Mouse (Mus musculus): ENCODE results near the gene Ric8b.

The Ric8b gene

DNA sequence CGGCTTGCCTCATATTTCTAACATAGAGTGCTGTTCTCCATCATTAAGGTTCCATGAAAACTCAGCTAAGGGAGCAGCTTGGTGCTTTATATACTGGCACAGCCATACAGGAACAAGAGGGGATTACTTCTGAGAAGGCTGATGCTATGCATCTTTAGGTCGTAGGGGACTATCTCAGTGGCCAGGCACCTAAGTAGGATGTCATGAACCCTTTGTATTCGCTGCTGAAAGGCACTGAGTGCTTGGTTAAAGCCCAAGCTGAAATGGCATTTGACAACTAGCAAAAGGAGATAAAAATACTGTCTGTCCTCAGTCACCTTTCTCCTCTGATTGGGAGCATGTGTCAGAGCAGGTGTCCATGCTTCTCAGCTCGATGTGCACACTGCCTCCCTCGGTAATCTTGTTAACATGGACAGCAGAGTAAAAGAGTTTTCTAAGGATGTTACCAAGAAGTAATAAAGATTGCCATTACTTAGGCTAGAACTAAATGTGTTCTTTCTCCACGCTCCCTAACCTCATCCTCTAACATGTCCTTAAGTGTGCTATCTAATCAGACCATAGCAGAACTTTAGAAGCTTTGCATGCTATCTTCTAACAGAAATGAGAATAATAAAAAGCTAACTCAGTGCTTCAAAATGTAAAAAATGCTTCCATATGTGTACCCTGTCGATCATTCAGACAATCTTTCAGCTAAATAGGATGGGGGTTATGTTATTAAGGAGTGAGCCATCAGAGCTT lies 89.3 kb downstream of the Ric8b start:
- in situ Hi-C loops (cut with MboI, MseI): no loop called here

GRCm38 (mm10) chr10:85007861-85008840 lies 90.7 kb downstream of the Ric8b start:
- in situ Hi-C loops (cut with MboI, MseI): no loop called here

DNA sequence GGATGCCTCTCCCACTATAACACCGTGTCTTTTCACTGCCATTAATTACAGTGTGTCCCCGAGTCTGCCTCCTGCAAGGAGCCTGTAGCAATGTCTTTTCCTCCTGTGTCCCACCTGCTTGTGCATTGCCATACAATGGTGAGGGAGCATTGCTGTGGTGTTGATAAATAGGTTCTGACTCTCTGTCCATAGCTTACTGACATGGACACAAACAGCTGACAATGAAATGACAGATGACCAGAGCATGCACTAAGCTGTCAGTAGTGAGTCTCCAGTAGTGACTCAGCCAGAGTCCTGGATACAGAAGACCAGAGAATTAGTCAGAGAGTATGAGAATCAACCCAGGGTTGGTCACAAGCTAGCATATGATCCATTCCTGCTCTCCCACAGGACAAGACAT lies 93.7 kb downstream of the Ric8b start:
- in situ Hi-C loops (cut with MboI, MseI): no loop called here

- in situ Hi-C loops (cut with MboI, MseI): no loop called here
Observed at GRCm38 (mm10) chr10:85013464-85013863, 96.0 kb downstream of the Ric8b start.

- in situ Hi-C loops (cut with MboI, MseI): no loop called here
Observed at GRCm38 (mm10) chr10:85013924-85014428, 96.6 kb downstream of the Ric8b start.

DNA sequence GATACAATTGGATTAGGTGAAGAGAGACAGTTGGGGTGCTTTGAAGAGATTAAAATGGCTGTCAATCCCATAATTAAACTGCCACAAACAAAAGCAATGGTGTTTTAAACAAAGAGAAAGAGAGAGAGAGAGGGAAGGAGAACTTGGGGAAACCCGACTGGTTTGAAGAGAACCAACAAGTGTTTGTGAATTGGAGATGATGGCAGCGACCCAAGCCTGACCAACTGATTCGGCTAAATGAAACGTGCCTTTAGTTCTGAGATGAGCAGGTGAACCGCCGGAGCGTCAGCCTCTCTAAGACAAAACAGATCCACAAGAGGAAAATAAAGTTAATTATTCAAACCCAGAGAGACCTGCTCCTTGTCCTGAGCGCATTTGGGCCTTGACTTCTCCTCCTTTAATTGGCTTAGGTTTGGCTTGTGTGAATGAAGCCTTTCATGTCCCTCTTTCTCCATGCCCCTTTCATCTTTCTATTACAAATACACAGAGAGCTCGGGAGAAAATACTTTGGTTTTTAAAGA lies 97.1 kb downstream of the Ric8b start:
- in situ Hi-C loops (cut with MboI, MseI): no loop called here

GRCm38 (mm10) chr10:85022647-85023312 lies 105.4 kb downstream of the Ric8b start:
- in situ Hi-C loops (cut with MboI, MseI): no loop called here

DNA sequence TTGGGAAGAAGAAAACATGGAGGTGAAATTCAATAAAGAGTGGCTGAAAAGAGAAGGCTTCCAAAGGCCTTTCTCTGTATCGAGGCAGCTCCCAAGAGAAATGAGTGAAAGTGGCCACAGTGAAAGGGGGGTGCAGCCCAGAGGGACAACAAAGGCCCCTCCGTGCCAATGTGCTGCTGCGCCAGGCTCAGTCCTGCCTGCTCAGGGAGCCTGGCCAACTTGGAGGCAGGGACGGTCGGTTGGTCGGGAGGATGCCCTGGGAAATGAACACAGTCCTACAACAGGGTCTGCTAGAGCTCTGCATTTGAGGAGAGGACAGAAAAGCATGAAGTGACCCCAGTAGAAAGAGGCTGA lies 105.9 kb downstream of the Ric8b start:
- in situ Hi-C loops (cut with MboI, MseI): no loop called here

GRCm38 (mm10) chr10:85025799-85026424 lies 108.5 kb downstream of the Ric8b start:
- in situ Hi-C loops (cut with MboI, MseI): loop anchor here (25.0 kb wide), 1 partner anchor 1614 kb away; no protein-coding TSS in a partner anchor

DNA sequence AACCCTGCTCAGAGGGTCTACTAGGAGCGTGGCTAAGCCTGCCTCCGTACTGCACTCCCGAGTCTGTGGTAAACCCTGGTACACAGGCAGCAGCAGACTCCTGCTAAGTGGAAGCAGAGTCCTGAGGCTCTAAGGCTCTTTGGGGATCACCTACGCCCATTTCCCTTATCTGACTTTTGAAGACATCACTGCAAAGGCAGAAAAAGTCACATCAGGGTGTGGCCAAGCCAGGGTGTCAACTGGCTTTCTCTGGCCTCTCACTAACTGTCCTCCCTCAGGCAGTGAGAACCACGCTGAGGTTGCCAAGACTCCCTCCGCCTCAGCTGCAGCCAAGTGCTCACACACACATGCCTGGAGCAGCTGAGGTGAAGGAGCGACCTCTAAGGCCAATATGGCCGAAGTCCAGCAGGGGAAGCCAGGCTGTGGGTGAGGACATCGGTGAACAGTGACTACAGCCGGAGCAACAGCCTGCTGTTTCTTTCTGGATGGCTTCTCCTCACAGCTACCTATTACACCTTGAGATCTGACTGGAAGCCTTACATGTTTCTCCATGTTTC lies 110.3 kb downstream of the Ric8b start:
- in situ Hi-C loops (cut with MboI, MseI): loop anchor here (25.0 kb wide), 1 partner anchor 1615 kb away; no protein-coding TSS in a partner anchor

GRCm38 (mm10) chr10:85035131-85035725 lies 117.8 kb downstream of the Ric8b start:
- in situ Hi-C loops (cut with MboI, MseI): loop anchor here (25.0 kb wide), 1 partner anchor 1623 kb away; no protein-coding TSS in a partner anchor

DNA sequence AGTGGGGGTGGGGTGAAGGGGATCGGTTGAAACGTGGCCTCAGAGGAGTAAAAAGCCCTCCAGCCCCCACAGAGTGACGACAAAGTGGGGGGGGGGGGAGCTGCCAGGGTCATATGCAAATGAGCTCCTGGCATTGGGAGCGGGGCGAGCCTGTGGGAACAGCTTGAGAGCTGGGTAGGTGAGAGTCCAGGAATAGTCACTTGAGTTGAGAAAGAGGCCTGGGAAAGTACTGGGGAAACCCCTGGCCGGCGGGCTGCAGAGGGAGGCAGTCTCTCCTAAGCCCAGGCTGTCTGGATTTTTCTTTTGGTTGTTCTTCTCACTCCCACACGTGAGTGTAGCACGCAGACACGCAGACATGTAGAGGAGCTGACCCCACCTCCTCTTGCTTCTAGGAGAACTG lies 120.7 kb downstream of the Ric8b start:
- in situ Hi-C loops (cut with MboI, MseI): loop anchor here (25.0 kb wide), 1 partner anchor 1626 kb away; no protein-coding TSS in a partner anchor

DNA sequence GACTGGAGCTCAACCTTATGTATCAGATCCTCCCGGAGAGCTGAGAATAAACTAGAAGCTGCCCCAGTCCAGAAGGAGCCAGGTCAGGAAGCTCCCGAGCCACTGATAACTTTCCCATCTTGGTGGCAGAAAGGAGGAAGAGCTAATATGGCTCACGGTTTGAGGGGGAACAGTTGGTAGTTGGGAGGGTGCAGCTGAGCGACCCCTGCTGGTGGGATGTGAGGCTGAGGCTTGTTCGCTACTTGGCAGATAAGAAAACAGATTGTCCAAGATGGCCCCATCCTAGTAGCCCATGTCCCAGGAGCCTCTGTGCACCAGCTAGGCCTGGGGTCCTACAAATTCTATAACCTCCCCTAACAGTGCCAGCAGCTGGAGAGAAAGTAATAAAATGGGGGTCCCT lies 121.4 kb downstream of the Ric8b start:
- in situ Hi-C loops (cut with MboI, MseI): loop anchor here (25.0 kb wide), 1 partner anchor 1627 kb away; no protein-coding TSS in a partner anchor

DNA sequence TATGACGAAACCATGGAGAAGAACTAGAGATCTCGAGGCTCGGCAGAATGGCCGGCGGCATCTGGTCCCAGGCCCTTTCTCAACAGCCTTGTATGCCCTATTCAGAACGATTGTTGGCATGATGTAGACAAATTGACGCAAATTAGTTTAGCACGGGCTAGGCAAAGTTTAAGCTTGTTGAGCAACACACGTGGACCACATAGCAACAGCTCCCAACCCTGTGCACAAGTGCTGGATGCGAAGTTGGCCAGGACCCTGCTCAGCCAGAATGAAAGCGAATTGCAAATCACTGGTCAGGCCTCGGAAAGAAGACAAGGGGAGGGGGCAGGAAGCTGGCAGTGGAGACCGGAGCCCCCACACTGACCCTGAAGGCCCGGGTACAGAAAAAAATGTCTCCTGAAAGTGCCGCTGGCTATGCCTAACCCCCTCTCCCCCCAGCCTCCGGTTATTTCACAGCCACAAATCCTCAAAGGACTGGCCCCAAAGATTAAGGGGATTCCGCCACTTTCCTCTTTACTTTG lies 126.8 kb downstream of the Ric8b start:
- in situ Hi-C loops (cut with MboI, MseI): loop anchor here (25.0 kb wide), 1 partner anchor 1632 kb away; no protein-coding TSS in a partner anchor

- in situ Hi-C loops (cut with MboI, MseI): loop anchor here (25.0 kb wide), 1 partner anchor 1633 kb away; no protein-coding TSS in a partner anchor
Observed at GRCm38 (mm10) chr10:85044732-85045720, 127.6 kb downstream of the Ric8b start.

- in situ Hi-C loops (cut with MboI, MseI): loop anchor here (25.0 kb wide), 1 partner anchor 1634 kb away; no protein-coding TSS in a partner anchor
Observed at GRCm38 (mm10) chr10:85046585-85046984, 129.2 kb downstream of the Ric8b start.

DNA sequence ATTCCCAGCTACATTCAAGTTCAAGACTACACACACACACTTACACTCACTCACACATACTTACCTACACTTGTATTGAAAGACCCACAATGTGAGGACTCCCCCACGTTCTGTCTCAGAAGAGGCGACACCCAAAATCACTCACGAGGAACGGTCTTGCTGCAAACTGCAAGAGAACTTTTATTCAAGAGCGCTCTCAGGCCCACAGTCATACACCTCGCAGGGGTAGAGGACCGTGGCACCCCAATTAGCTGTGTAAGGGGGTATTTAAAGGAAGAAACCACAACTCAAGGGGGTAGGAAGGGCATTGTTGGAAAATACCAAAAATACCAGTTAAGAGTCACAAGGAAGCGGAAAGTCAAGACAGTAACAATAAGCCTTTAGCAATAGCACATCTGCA lies 130.6 kb downstream of the Ric8b start:
- in situ Hi-C loops (cut with MboI, MseI): loop anchor here (25.0 kb wide), 1 partner anchor 1636 kb away; no protein-coding TSS in a partner anchor

DNA sequence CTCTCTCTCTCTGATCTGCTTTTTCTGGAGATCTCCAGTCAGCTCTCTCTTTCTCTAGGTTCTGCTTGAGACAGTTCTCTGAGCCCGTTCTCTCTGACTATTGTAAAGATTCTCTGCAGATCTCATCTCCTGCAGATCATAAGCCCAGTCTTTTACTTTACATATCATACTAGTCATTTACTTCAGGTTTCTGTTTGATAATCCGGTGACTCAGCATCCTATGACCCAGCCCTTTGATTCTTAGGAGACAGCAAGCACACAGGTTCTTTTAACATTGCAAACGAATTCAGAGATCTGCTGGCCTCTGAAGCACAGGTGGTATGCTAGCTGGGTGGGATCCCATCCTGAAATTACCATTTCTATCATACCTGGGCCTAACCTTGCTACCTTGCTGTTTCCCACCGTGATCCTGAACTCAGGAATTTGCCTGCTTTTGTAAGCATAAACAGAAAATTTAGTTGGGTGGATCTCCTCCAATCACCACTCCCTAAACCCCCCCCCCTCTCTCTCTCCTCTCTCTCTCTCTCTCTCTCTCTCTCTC lies 133.3 kb downstream of the Ric8b start:
- in situ Hi-C loops (cut with MboI, MseI): no loop called here

Measured in T-helper 2 cell (primary cell).